Mouse (Mus musculus) lung, adult 2 months (tissue): ENCODE measurements around the gene Strn4.

Source experiments
- CTCF ChIP-seq: fragments of 200-500 bp; IDR thresholded peaks from 2 replicates; pipeline ENCODE4 v1.5.1; 2011; ENCODE audit warnings: mild to moderate bottlenecking, low read length, control low read depth; ENCODE audit not compliant: insufficient read depth
- POLR2A ChIP-seq: fragments of 200-500 bp; IDR thresholded peaks from 2 replicates; pipeline ENCODE4 v1.6.1; 2011; ENCODE audit warnings: low read depth, mild to moderate bottlenecking, control low read depth, low read length, borderline replicate concordance; ENCODE audit errors: extremely low read depth

DNA sequence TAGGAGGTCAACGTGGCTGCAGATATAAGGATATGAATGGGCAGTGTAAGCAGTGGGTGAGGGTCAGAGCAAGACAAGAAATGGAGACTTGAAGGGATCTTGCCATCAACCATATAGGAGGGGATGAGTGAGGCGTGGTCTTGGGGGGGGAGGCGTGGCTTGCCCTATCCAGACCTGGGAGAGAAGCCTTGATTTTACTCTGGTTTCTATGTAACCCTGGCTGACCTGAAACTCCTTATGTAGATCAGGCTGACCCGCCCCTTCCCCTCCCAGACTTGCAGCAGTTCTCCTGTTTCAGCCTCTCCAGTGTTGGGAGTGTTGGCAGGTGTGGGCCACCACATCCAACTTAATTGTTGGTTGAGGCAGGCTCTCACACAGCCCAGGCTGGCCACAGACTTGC lies 68.6 kb downstream of the Strn4 start:
- TF ChIP-seq POLR2A (no peak), CTCF (no peak)
